Mouse (Mus musculus) retina, postnatal 1 day (tissue): ENCODE data around the gene Piwil4.
A peak's percentile ranks its signal among the peaks of the same experiment; 100 is the strongest.

Source experiments
- DNase-seq: peaks from one replicate; pipeline ENCODE4 v3.0.0-alpha.2; 2012

The Piwil4 gene

DNA sequence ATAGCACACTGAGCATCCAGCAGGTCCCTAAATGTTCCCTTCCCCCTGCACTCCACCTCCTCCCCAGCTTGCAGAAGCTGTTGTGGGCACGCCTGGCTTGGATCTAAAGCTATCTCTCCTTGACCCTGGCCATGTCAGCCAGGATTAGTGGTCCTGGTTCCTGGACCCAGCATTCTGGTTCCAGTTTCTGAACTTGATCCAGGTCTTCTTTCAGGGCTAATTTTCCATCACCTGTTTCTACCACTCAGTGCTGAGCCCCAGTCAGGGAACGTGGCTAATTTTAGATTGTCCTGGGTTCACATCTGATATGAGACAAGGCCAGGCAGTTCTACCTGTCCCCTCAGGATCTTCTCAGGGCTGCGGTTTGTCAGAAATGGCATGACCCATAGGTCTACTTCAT, 74.5 kb downstream of the Piwil4 start:
- DNase-seq, result no peak

DNA sequence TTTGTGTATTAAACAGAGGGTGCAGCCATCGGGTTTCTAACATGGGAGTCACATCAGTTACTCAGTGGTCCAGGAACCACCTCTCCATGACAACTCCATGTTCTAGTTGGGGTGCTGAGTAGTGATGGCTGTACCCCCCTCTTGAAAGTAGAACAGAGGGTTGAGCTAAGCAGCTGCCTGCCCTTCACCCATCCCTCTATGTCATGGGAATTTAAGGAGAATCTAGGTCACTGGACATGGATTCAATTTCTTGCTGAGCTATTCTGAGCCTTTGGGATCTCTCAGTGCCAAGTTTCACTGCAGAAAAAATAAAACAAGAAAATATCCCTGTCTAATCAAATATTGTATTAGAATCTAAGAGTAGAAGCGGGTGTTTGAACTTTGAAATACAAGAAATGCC, 76.9 kb downstream of the Piwil4 start:
- DNase-seq, result peak; percentile 31

- no peak for DNase-seq
These were observed 77.7 kb downstream of the Piwil4 start for GRCm38 (mm10) chr9:14662876-14663275.

DNA sequence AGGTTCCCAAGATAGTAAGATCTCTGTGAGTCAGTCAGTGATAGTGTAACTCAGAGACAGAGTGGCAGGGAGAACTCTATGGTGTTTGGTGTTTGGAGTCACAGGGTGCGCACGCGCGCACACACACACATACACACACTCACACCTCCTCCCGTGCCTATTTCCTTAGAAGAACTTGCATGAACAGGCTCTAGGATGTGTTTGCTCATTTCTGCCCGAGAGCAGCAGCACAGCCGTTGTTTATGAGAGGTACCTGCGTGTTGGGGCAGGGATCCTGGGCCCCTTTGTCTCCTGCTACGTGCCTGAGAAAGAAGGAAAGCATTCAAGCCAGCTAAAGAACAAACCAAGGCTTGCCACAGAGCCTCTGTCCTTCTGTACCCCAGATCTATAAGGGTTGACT, 78.4 kb downstream of the Piwil4 start:
- DNase-seq, result no peak

DNA sequence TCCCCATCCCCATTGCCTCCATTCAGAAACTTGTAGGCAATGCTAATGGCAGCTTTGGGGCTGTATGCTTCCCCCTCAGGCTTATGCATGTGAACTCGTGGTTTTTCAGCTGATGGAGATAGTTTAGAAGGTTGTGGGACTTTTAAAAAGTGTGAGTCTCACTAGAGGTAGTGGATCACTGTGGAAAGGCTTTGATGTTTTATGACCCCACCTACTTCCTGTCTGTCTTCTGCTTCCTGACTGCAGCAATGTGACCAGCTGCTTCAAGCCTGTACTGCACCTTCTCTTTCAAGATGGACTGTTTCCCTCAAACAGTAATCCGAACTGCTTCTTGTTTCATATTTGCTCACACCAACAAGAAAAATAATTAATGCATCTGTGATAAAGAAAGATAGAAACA, 82.6 kb downstream of the Piwil4 start:
- no peak for DNase-seq

DNA sequence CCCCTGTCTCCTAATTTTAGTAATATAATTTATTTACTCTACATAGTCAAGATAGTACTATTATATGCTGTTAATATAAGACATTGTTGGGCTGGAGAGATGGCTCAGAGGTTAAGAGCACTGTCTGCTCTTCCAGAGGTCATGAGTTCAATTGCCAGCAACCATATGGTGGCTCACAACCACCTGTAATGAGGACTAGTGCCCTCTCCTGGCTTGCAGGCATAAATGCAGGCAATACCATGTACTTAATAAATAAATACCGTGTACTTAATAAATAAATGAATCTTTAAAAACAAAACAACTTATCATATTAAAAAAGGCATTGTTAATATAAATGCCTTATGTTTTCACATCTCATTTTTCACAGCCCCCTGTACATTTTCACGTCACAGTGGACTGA, 86.5 kb downstream of the Piwil4 start:
- DNase-seq, result no peak

DNA sequence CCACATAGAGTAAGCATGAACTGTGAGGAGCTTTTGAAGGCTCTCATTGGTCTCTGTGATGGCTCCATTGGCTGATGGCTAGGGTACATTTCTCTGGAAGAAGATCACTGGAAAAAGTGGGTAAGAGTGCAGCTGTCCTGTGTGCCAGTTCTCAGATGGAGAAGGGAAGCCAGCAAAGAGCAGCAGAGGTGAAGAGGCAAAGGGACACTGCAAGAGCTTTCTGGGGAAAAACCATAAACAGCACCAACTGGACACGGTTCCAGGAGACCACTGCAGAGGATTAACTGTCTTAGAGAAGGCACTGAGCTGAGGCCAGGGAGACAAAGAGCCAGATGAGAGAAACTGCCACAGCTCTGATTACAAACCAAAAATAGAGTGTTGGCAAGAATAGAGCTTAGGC, 87.8 kb downstream of the Piwil4 start:
- no peak for DNase-seq

- DNase-seq, result no peak
These were observed 92.7 kb downstream of the Piwil4 start for GRCm38 (mm10) chr9:14647849-14648248.

GRCm38 (mm10) chr9:14646641-14647040, 93.9 kb downstream of the Piwil4 start:
- no peak for DNase-seq
